Mouse (Mus musculus) midbrain, embryonic 14.5 days (tissue): Measurements from ENCODE around the gene Prima1. TPM values are rescaled to one million over a fixed set of nuclear protein-coding genes. Genes with fewer than 3 reads are reported as not detected.
A peak's percentile ranks its signal among the peaks of the same experiment; 100 is the strongest.

Experiments
- ATAC-seq: fragments of 200-750 bp; cut with Nextera tagmentation; 2 replicates; pipeline ENCODE4 v1.8.0; 2017; ENCODE audit warnings: moderate number of reproducible peaks, moderate library complexity; ENCODE audit not compliant: low FRiP score, low TSS enrichment
- DNase-seq: peaks from one replicate; pipeline ENCODE4 v3.0.0-alpha.2; 2015
- H3K27ac ChIP-seq: fragments of 300-500 bp; sonication (generic); replicated peaks from 2 replicates; pipeline ENCODE4 v1.5.1; 2014; ENCODE audit warnings: mild to moderate bottlenecking, low read depth, low read length, moderate library complexity
- H3K27me3 ChIP-seq: fragments of 300-500 bp; sonication (generic); 2 replicates; pipeline ENCODE4 v1.6.1; 2014; ENCODE audit warnings: low read length, control low read depth, mixed read lengths; ENCODE audit not compliant: control insufficient read depth, insufficient read depth
- H3K36me3 ChIP-seq: fragments of 300-500 bp; sonication (generic); 2 replicates; pipeline ENCODE4 v1.6.1; 2014; ENCODE audit warnings: low read length, control low read depth; ENCODE audit not compliant: control insufficient read depth, insufficient read depth
- H3K4me1 ChIP-seq: fragments of 300-500 bp; sonication (generic); 2 replicates; pipeline ENCODE4 v1.6.1; 2014; ENCODE audit warnings: mild to moderate bottlenecking, antibody characterized with exemption, low read length, control low read depth; ENCODE audit not compliant: control insufficient read depth, insufficient read depth
- H3K4me2 ChIP-seq: fragments of 300-500 bp; sonication (generic); 2 replicates; pipeline ENCODE4 v1.6.1; 2014; ENCODE audit warnings: mild to moderate bottlenecking, low read length, moderate library complexity
- H3K4me3 ChIP-seq: fragments of 300-500 bp; sonication (generic); replicated peaks from 2 replicates; pipeline ENCODE4 v1.5.1; 2014; ENCODE audit warnings: low read depth, low read length
- H3K9ac ChIP-seq: fragments of 300-500 bp; sonication (generic); replicated peaks from 2 replicates; pipeline ENCODE4 v1.6.1; 2014; ENCODE audit warnings: mild to moderate bottlenecking, low read length, moderate library complexity
- H3K9me3 ChIP-seq: fragments of 300-500 bp; sonication (generic); 2 replicates; pipeline ENCODE4 v1.6.1; 2016; ENCODE audit warnings: low read length, control low read depth, mixed read lengths; ENCODE audit not compliant: control insufficient read depth
- WGBS: fragments of 180-500 bp; shearing (Covaris S2); extraction: QIAGEN DNeasy Blood & Tissue Kit; methylation state at CpG from one replicate; pipeline ENCODE4 v1.1.7; 2014; 5-methylcytosine and 5-hydroxymethylcytosine counted together
- polyA plus RNA-seq: library from polyadenylated mRNA; unstranded; fragments of >200 nt; fragmentation: Nextera tagmentation; extraction: Ambion mirVana; gene quantifications from 2 replicates; pipeline ENCODE4 v1.2.1, GENCODE M21; 2014

Prima1 gene
- polyA plus RNA-seq, 1 experiment from 2014 or later, result 1.1 TPM

DNA sequence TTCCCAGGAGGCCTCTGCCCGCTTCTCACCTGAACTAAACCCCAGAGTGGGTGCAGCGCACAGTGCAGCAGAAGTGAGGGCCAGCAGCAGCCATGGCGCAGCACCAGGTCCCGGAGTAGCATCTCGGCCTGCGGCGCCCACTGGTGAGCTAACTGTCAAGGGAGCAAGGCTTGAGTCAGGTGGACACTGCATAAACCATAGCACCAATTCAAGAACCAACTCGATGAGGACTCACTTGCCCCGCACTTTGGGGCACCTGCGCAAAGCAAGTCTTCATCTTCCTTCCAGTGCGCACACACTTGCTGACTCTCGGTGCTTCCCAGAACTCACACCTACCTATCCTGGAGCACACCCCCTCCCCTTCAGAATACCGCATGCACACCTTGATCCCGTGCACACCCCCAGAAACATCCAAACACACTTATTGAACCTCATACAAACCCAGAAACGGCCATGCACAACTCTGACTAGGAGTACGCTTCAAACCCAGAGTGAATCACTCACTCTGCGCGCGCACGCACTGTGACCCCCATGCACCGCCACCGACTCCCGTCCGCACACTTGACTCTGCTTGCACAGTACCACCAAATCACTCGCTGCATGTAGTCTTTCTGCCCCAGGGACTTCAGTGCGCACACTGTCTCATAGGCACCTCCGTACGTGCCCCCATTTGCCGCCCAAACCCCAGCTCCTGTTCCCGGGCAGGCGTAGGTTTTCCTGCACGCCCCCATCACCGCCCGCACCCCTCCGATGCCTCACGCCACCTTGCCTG, 453 bp downstream of the Prima1 start:
- ATAC-seq (peak; percentile 52; the same call in 1 of the 2 replicates), DNase-seq (peak; percentile 66)
- Histone ChIP-seq H3K27ac (no peak overlapping the region), H3K9me3 (no peaks in the 10 kb centered on the region), H3K9ac (peak overlapping the region; percentile 75), H3K36me3 (no peaks in the 10 kb centered on the region), H3K27me3 (0 out of 2 replicates have a peak, but pooled peaks cover 3% of the 10 kb centered on the region), H3K4me3 (peak overlapping the region; percentile 71), H3K4me2 (peak overlapping the region; percentile 95), H3K4me1 (peaks cover 12% of the 10 kb centered on the region; the same call in 1 of the 2 replicates)
- 6% methylated on average over 36 of the region's 36 CpGs for WGBS

DNA sequence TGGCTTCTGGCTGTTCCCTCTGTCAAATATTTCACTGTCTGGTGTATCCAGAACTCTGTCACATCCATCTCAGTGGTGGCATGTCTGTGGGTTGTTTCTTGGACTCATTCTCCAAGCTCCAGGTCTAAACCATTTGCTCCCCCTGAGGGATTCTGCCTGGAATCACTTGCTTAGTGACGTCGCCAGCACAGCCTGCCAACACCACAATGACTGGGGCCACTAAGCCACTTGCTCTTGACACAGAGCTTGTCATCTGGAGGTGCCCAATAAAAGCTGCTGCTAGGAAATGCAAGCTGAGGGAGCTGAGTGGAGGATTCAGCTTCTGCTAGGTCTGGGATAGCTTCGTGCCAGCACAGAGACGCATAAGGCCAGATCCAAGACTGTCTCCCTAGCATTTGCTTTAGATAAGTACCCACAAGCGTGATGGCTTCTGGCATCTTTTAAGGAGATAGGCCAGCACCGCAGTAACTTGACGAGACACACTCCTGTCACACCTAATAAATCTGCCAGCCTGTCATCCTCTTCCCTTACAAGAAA, 3.0 kb downstream of the Prima1 start:
- Histone ChIP-seq H3K27ac (no peak overlapping the region), H3K9ac (no peak overlapping the region), H3K27me3 (0 out of 2 replicates have a peak, but pooled peaks cover 3% of the 10 kb centered on the region), H3K4me3 (no peak overlapping the region), H3K36me3 (no peaks in the 10 kb centered on the region), H3K4me2 (no peak overlapping the region), H3K9me3 (no peaks in the 10 kb centered on the region), H3K4me1 (peaks cover 12% of the 10 kb centered on the region; the same call in 1 of the 2 replicates)
- WGBS, result 71% methylated on average over 7 of the region's 7 CpGs
- DNase-seq (peak; percentile 18), ATAC-seq (no peak)

DNA sequence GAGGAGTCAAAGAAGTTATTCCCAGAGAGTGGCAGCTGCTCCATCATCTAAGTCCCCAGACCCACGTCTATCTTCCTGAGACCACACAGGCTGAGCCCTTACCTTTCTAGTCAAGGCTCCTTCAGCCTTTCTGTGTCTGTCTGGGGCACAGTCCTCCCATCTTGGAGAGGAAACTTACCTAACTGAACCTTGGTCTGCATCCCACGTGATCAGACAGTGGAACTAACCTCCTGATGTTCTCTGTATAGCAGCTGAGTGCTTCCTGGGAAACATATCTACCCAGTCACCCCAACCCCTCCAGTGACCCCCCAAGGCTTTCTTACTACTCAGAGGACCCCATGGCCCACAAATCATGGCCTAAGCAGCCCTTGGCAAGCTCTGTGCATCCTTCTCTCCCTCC, 6.1 kb downstream of the Prima1 start:
- ATAC-seq (no peak), DNase-seq (no peak)

GRCm38 (mm10) chr12:103235251-103235650, 6.7 kb downstream of the Prima1 start:
- no peak overlapping the region for H3K27ac ChIP-seq
- ATAC-seq (no peak), DNase-seq (no peak)
- no peaks in the 10 kb centered on the region for H3K36me3 ChIP-seq
- 75% methylated on average over 10 of the region's 10 CpGs for WGBS
- no peak overlapping the region for H3K4me2 ChIP-seq
- no peaks in the 10 kb centered on the region for H3K9me3 ChIP-seq
- no peak overlapping the region for H3K4me3 ChIP-seq
- H3K4me1 ChIP-seq, result 0 out of 2 replicates have a peak, but pooled peaks cover 7% of the 10 kb centered on the region
- no peaks in the 10 kb centered on the region for H3K27me3 ChIP-seq
- H3K9ac ChIP-seq, result no peak overlapping the region

More for the DNA sequence above, 6.1 kb downstream of the Prima1 start:
- H3K36me3 ChIP-seq, result no peaks in the 10 kb centered on the region
- no peaks in the 10 kb centered on the region for H3K9me3 ChIP-seq
- WGBS, result 74% methylated on average over 2 of the region's 2 CpGs
- H3K4me3 ChIP-seq, result no peak overlapping the region
- H3K27ac ChIP-seq, result no peak overlapping the region
- H3K4me1 ChIP-seq, result 0 out of 2 replicates have a peak, but pooled peaks cover 7% of the 10 kb centered on the region
- H3K4me2 ChIP-seq, result no peak overlapping the region
- no peak overlapping the region for H3K9ac ChIP-seq
- H3K27me3 ChIP-seq, result no peaks in the 10 kb centered on the region

GRCm38 (mm10) chr12:103229058-103229457, 12.9 kb downstream of the Prima1 start:
- Histone ChIP-seq H3K36me3 (no peaks in the 10 kb centered on the region), H3K27ac (no peak overlapping the region), H3K9ac (no peak overlapping the region), H3K9me3 (no peaks in the 10 kb centered on the region), H3K4me3 (no peak overlapping the region), H3K27me3 (no peaks in the 10 kb centered on the region), H3K4me1 (0 out of 2 replicates have a peak, but pooled peaks cover 3% of the 10 kb centered on the region), H3K4me2 (no peak overlapping the region)
- ATAC-seq (no peak), DNase-seq (no peak)
- 91% methylated on average over 4 of the region's 4 CpGs for WGBS

DNA sequence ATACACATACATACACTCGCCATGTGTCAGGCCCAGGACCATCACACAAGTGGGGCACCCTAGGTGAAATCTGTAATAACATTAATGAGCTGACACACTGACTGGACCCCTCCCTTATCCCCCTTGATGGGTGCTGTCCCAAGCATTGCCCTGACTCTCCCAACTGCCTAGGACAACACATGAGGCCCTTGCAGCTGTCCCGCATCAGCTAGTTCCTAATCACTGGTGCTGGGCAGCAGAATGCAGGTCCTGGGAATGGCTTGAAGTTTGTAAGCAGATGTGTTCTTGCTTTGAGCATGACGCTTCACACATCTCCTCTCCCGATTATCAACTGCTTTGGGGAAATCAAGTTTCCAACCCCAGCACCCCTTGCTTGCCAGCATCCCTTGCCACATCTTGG, 15.8 kb downstream of the Prima1 start:
- ATAC-seq (no peak), DNase-seq (no peak)
- Histone ChIP-seq H3K27me3 (no peaks in the 10 kb centered on the region), H3K4me3 (no peak overlapping the region), H3K9ac (no peak overlapping the region), H3K27ac (no peak overlapping the region), H3K4me1 (no peaks in the 10 kb centered on the region), H3K36me3 (no peaks in the 10 kb centered on the region), H3K4me2 (no peak overlapping the region), H3K9me3 (no peaks in the 10 kb centered on the region)
- WGBS, result 88% methylated on average over 4 of the region's 4 CpGs

DNA sequence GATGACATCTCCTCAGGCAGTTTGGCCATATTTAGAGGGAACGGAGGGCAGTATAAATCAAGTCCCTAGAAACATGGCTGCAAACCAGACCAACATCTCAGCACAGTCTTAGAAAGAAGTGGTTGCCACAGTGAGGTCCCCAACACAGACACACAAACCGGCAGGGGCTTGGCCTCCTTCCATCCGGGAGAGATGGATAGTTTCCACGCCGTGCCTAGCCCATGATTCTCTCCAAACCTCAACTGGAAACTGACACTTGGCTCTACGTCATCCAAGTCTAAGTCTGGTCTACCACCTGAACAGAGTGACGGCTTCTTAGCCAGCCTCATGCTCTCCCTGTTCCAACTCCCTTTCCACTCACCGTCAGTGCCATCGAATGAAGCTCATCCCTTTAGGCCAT, 18.3 kb downstream of the Prima1 start:
- H3K9ac ChIP-seq, result no peak overlapping the region
- 92% methylated on average over 9 of the region's 9 CpGs for WGBS

GRCm38 (mm10) chr12:103215877-103216610, 25.9 kb downstream of the Prima1 start:
- H3K36me3 ChIP-seq, result no peaks in the 10 kb centered on the region
- 68% methylated on average over 6 of the region's 6 CpGs for WGBS
- no peak overlapping the region for H3K9ac ChIP-seq
- H3K4me1 ChIP-seq, result peaks cover 16% of the 10 kb centered on the region; the same call in 1 of the 2 replicates
- H3K4me2 ChIP-seq, result no peak overlapping the region
- H3K4me3 ChIP-seq, result no peak overlapping the region
- ATAC-seq (no peak), DNase-seq (peak; percentile 22)
- no peaks in the 10 kb centered on the region for H3K9me3 ChIP-seq
- no peak overlapping the region for H3K27ac ChIP-seq
- H3K27me3 ChIP-seq, result no peaks in the 10 kb centered on the region

More for the DNA sequence above, 18.3 kb downstream of the Prima1 start:
- DNase-seq (no peak), ATAC-seq (no peak)
- H3K27me3 ChIP-seq, result no peaks in the 10 kb centered on the region
- no peak overlapping the region for H3K27ac ChIP-seq
- no peaks in the 10 kb centered on the region for H3K4me1 ChIP-seq
- no peaks in the 10 kb centered on the region for H3K9me3 ChIP-seq
- no peaks in the 10 kb centered on the region for H3K36me3 ChIP-seq
- no peak overlapping the region for H3K4me2 ChIP-seq
- no peak overlapping the region for H3K4me3 ChIP-seq
